Mouse (Mus musculus) hindbrain, embryonic 12.5 days (tissue): Measurements from ENCODE around the gene Agbl2. TPM values are rescaled to one million over a fixed set of nuclear protein-coding genes. Genes with fewer than 3 reads are reported as not detected.

Experiments
- ATAC-seq: fragments of 200-750 bp; cut with Nextera tagmentation; 2 replicates; pipeline ENCODE4 v1.8.0; 2017; ENCODE audit warnings: moderate TSS enrichment; ENCODE audit not compliant: low FRiP score
- H3K27ac ChIP-seq: fragments of 300-500 bp; sonication (generic); 2 replicates; pipeline ENCODE4 v1.5.1; 2016; ENCODE audit warnings: mild to moderate bottlenecking
- H3K27me3 ChIP-seq: fragments of 300-500 bp; sonication (generic); 2 replicates; pipeline ENCODE4 v1.6.1; 2016; ENCODE audit warnings: mild to moderate bottlenecking
- H3K36me3 ChIP-seq: fragments of 300-500 bp; sonication (generic); 2 replicates; pipeline ENCODE4 v1.6.1; 2016; ENCODE audit warnings: mild to moderate bottlenecking
- H3K4me1 ChIP-seq: fragments of 300-500 bp; sonication (generic); 2 replicates; pipeline ENCODE4 v1.6.1; 2016
- H3K4me2 ChIP-seq: fragments of 300-500 bp; sonication (generic); replicated peaks from 2 replicates; pipeline ENCODE4 v1.6.1; 2016; ENCODE audit warnings: mild to moderate bottlenecking
- H3K4me3 ChIP-seq: fragments of 300-500 bp; sonication (generic); 2 replicates; pipeline ENCODE4 v1.5.1; 2016; ENCODE audit warnings: mild to moderate bottlenecking
- H3K9ac ChIP-seq: fragments of 300-500 bp; sonication (generic); 2 replicates; pipeline ENCODE4 v1.6.1; 2016; ENCODE audit warnings: mild to moderate bottlenecking, moderate library complexity
- H3K9me3 ChIP-seq: fragments of 300-500 bp; sonication (generic); replicated peaks from 2 replicates; pipeline ENCODE4 v1.6.1; 2016; ENCODE audit warnings: mild to moderate bottlenecking
- WGBS: fragments of 180-500 bp; shearing (Covaris S2); methylation state at CpG from one replicate; pipeline ENCODE4 v1.1.7; 2016; 5-methylcytosine and 5-hydroxymethylcytosine counted together
- polyA plus RNA-seq: library from polyadenylated mRNA; unstranded; fragments of >200 nt; fragmentation: Nextera tagmentation; extraction: Ambion mirVana; gene quantifications from 2 replicates; pipeline ENCODE4 v1.2.1, GENCODE M21; 2016

Agbl2 gene
- polyA plus RNA-seq, 1 experiment from 2014 or later = 1.4 TPM

GRCm38 (mm10) chr2:90880144-90880785 is 97.7 kb downstream of the Agbl2 start:
- Histone ChIP-seq H3K27ac (no peak overlapping the region), H3K9me3 (no peaks in the 10 kb centered on the region), H3K4me3 (no peak overlapping the region), H3K4me1 (peaks cover 13% of the 10 kb centered on the region; the same call in 1 of the 2 replicates), H3K9ac (no peak overlapping the region), H3K36me3 (no peaks in the 10 kb centered on the region), H3K27me3 (peaks cover 16% of the 10 kb centered on the region), H3K4me2 (no peak overlapping the region)
- no peak for ATAC-seq
- 27% methylated on average over 6 of the region's 6 CpGs for WGBS

GRCm38 (mm10) chr2:90881824-90882223 is 99.3 kb downstream of the Agbl2 start:
- peaks cover 31% of the 10 kb centered on the region for H3K27me3 ChIP-seq
- WGBS = 66% methylated on average over 2 of the region's 2 CpGs
- H3K9ac ChIP-seq = no peak overlapping the region
- H3K4me1 ChIP-seq = peaks cover 19% of the 10 kb centered on the region; the same call in 1 of the 2 replicates
- H3K27ac ChIP-seq = no peak overlapping the region
- no peak for ATAC-seq
- H3K36me3 ChIP-seq = no peaks in the 10 kb centered on the region
- no peaks in the 10 kb centered on the region for H3K9me3 ChIP-seq
- no peak overlapping the region for H3K4me3 ChIP-seq
- H3K4me2 ChIP-seq = no peak overlapping the region

Other genes starting within 250 kb of the Agbl2 start
- gene Ptprj, start 202.1 kb upstream of the Agbl2 start, polyA plus RNA-seq = 3.5 TPM in 2 replicates
- 40.5 and 43.0 TPM in 2 replicates for gene Nup160, start 105.5 kb upstream of the Agbl2 start, polyA plus RNA-seq
- gene Fnbp4, start 37.4 kb upstream of the Agbl2 start, polyA plus RNA-seq = 150 and 168 TPM in 2 replicates
- gene Mtch2, start 64.4 kb downstream of the Agbl2 start, polyA plus RNA-seq = 209 TPM in 2 replicates
- 55.5 and 58.3 TPM in 2 replicates for gene C1qtnf4, start 103.1 kb downstream of the Agbl2 start, polyA plus RNA-seq
- gene Kbtbd4, start 122.0 kb downstream of the Agbl2 start, polyA plus RNA-seq = 49.8 and 56.6 TPM in 2 replicates
- gene Ndufs3, start 122.1 kb downstream of the Agbl2 start, polyA plus RNA-seq = 182 and 188 TPM in 2 replicates
- gene Celf1, start 157.7 kb downstream of the Agbl2 start, polyA plus RNA-seq = 146 and 151 TPM in 2 replicates